Mouse (Mus musculus): ENCODE data around the gene Tmem63a. TPM values are rescaled to one million over a fixed set of nuclear protein-coding genes. Genes with fewer than 3 reads are reported as not detected.
A peak's percentile ranks its signal among the peaks of the same experiment; 100 is the strongest.
"Not testable (repeated sequence)": the region's sequence is repeated elsewhere in the genome, so short reads cannot be mapped to it uniquely, and the experiment has no call there.

Gene Tmem63a
- polyA plus RNA-seq, 1 experiment from 2014 or later: 1.2 TPM

- 4% methylated on average over 34 of the region's 41 CpGs for WGBS
- ATAC-seq; H3K9ac ChIP-seq (ENCODE audit: low read depth, low read length); H3K4me1 ChIP-seq (ENCODE audit: control insufficient read depth, insufficient read depth, low read length); H3K36me3 ChIP-seq (ENCODE audit: control insufficient read depth, insufficient read depth, low read length); H3K27ac ChIP-seq (ENCODE audit: low read length); H3K9me3 ChIP-seq (replicated peaks; ENCODE audit: control insufficient read depth, low read length, poor library complexity, severe bottlenecking): not testable (repeated sequence)
- Histone ChIP-seq H3K27me3 (ENCODE audit: control insufficient read depth, insufficient read depth, low read depth, low read length) (peaks cover 36% of the 10 kb centered on the region), H3K4me3 (ENCODE audit: low read depth, low read length) (peak overlapping the region; percentile 13), H3K4me2 (ENCODE audit: low read length) (peak overlapping the region; percentile 36)
Measured at GRCm38 (mm10) chr1:180936610-180937398, 5.3 kb upstream of the Tmem63a start.

GRCm38 (mm10) chr1:180937631-180938030, 4.5 kb upstream of the Tmem63a start:
- not testable (repeated sequence) for H3K4me2 ChIP-seq (ENCODE audit: low read length); H3K9me3 ChIP-seq (replicated peaks; ENCODE audit: control insufficient read depth, low read length, poor library complexity, severe bottlenecking); H3K27ac ChIP-seq (ENCODE audit: low read length); H3K4me1 ChIP-seq (ENCODE audit: control insufficient read depth, insufficient read depth, low read length); H3K4me3 ChIP-seq (ENCODE audit: low read depth, low read length); ATAC-seq; H3K36me3 ChIP-seq (ENCODE audit: control insufficient read depth, insufficient read depth, low read length); H3K9ac ChIP-seq (ENCODE audit: low read depth, low read length)
- WGBS: 23% methylated on average over 13 of the region's 13 CpGs
- peaks cover 44% of the 10 kb centered on the region for H3K27me3 ChIP-seq (ENCODE audit: control insufficient read depth, insufficient read depth, low read depth, low read length)

- not testable (repeated sequence) for ATAC-seq; H3K27ac ChIP-seq (ENCODE audit: low read length); H3K36me3 ChIP-seq (ENCODE audit: control insufficient read depth, insufficient read depth, low read length); H3K4me3 ChIP-seq (ENCODE audit: low read depth, low read length); H3K4me2 ChIP-seq (ENCODE audit: low read length); H3K9ac ChIP-seq (ENCODE audit: low read depth, low read length); H3K9me3 ChIP-seq (replicated peaks; ENCODE audit: control insufficient read depth, low read length, poor library complexity, severe bottlenecking)
- 82% methylated on average over 2 of the region's 2 CpGs for WGBS
- Histone ChIP-seq H3K4me1 (ENCODE audit: control insufficient read depth, insufficient read depth, low read length) (peaks cover 11% of the 10 kb centered on the region; the same call in 1 of the 2 replicates), H3K27me3 (ENCODE audit: control insufficient read depth, insufficient read depth, low read depth, low read length) (peaks cover 52% of the 10 kb centered on the region)
Measured at GRCm38 (mm10) chr1:180938781-180939180, 3.4 kb upstream of the Tmem63a start.

- Histone ChIP-seq H3K36me3 (ENCODE audit: control insufficient read depth, insufficient read depth, low read length) (no peaks in the 10 kb centered on the region), H3K4me3 (ENCODE audit: low read depth, low read length) (no peak overlapping the region), H3K9ac (ENCODE audit: low read depth, low read length) (no peak overlapping the region), H3K9me3 (replicated peaks; ENCODE audit: control insufficient read depth, low read length, poor library complexity, severe bottlenecking) (no peaks in the 10 kb centered on the region), H3K4me1 (ENCODE audit: control insufficient read depth, insufficient read depth, low read length) (peaks cover 11% of the 10 kb centered on the region; the same call in 1 of the 2 replicates), H3K27ac (ENCODE audit: low read length) (no peak overlapping the region), H3K27me3 (ENCODE audit: control insufficient read depth, insufficient read depth, low read depth, low read length) (peaks cover 46% of the 10 kb centered on the region), H3K4me2 (ENCODE audit: low read length) (no peak overlapping the region)
- ATAC-seq: no peak
- 83% methylated on average over 7 of the region's 7 CpGs for WGBS
Measured at GRCm38 (mm10) chr1:180940776-180941460, 1.2 kb upstream of the Tmem63a start.

- Histone ChIP-seq H3K9ac (ENCODE audit: low read depth, low read length) (peak overlapping the region; percentile 43), H3K27me3 (ENCODE audit: control insufficient read depth, insufficient read depth, low read depth, low read length) (peaks cover 43% of the 10 kb centered on the region), H3K27ac (ENCODE audit: low read length) (no peak overlapping the region), H3K4me2 (ENCODE audit: low read length) (peak overlapping the region; percentile 99), H3K4me1 (ENCODE audit: control insufficient read depth, insufficient read depth, low read length) (peaks cover 11% of the 10 kb centered on the region; the same call in 1 of the 2 replicates), H3K4me3 (ENCODE audit: low read depth, low read length) (peak overlapping the region; percentile 62), H3K9me3 (replicated peaks; ENCODE audit: control insufficient read depth, low read length, poor library complexity, severe bottlenecking) (no peaks in the 10 kb centered on the region), H3K36me3 (ENCODE audit: control insufficient read depth, insufficient read depth, low read length) (no peaks in the 10 kb centered on the region)
- ATAC-seq: no peak; the same call in 1 of the 2 replicates
- 6% methylated on average over 18 of the region's 18 CpGs for WGBS
Measured at GRCm38 (mm10) chr1:180941726-180942125, 418 bp upstream of the Tmem63a start.

GRCm38 (mm10) chr1:180943032-180943644, 994 bp downstream of the Tmem63a start:
- WGBS: 42% methylated on average over 11 of the region's 11 CpGs
- Histone ChIP-seq H3K4me1 (ENCODE audit: control insufficient read depth, insufficient read depth, low read length) (peaks cover 11% of the 10 kb centered on the region; the same call in 1 of the 2 replicates), H3K9ac (ENCODE audit: low read depth, low read length) (no peak overlapping the region), H3K36me3 (ENCODE audit: control insufficient read depth, insufficient read depth, low read length) (no peaks in the 10 kb centered on the region), H3K27ac (ENCODE audit: low read length) (no peak overlapping the region), H3K27me3 (ENCODE audit: control insufficient read depth, insufficient read depth, low read depth, low read length) (peaks cover 37% of the 10 kb centered on the region), H3K9me3 (replicated peaks; ENCODE audit: control insufficient read depth, low read length, poor library complexity, severe bottlenecking) (no peaks in the 10 kb centered on the region), H3K4me3 (ENCODE audit: low read depth, low read length) (peak overlapping the region; percentile 62), H3K4me2 (ENCODE audit: low read length) (peak overlapping the region; percentile 99)
- ATAC-seq: no peak

- WGBS: 80% methylated on average over 1 of the region's 1 CpGs
- Histone ChIP-seq H3K4me2 (ENCODE audit: low read length) (no peak overlapping the region), H3K4me3 (ENCODE audit: low read depth, low read length) (no peak overlapping the region), H3K9me3 (replicated peaks; ENCODE audit: control insufficient read depth, low read length, poor library complexity, severe bottlenecking) (no peaks in the 10 kb centered on the region), H3K4me1 (ENCODE audit: control insufficient read depth, insufficient read depth, low read length) (peaks cover 11% of the 10 kb centered on the region; the same call in 1 of the 2 replicates), H3K27me3 (ENCODE audit: control insufficient read depth, insufficient read depth, low read depth, low read length) (peaks cover 37% of the 10 kb centered on the region), H3K27ac (ENCODE audit: low read length) (no peak overlapping the region), H3K9ac (ENCODE audit: low read depth, low read length) (no peak overlapping the region), H3K36me3 (ENCODE audit: control insufficient read depth, insufficient read depth, low read length) (no peaks in the 10 kb centered on the region)
- ATAC-seq: no peak
Measured at GRCm38 (mm10) chr1:180943896-180944295, 1.8 kb downstream of the Tmem63a start.

- Histone ChIP-seq H3K4me1 (ENCODE audit: control insufficient read depth, insufficient read depth, low read length) (peaks cover 11% of the 10 kb centered on the region; the same call in 1 of the 2 replicates), H3K9ac (ENCODE audit: low read depth, low read length) (no peak overlapping the region), H3K9me3 (replicated peaks; ENCODE audit: control insufficient read depth, low read length, poor library complexity, severe bottlenecking) (no peaks in the 10 kb centered on the region), H3K4me3 (ENCODE audit: low read depth, low read length) (no peak overlapping the region), H3K27ac (ENCODE audit: low read length) (no peak overlapping the region), H3K36me3 (ENCODE audit: control insufficient read depth, insufficient read depth, low read length) (no peaks in the 10 kb centered on the region), H3K27me3 (ENCODE audit: control insufficient read depth, insufficient read depth, low read depth, low read length) (peaks cover 37% of the 10 kb centered on the region), H3K4me2 (ENCODE audit: low read length) (no peak overlapping the region)
- 73% methylated on average over 4 of the region's 4 CpGs for WGBS
- no peak for ATAC-seq
Measured at GRCm38 (mm10) chr1:180944553-180944952, 2.4 kb downstream of the Tmem63a start.
